Mouse (Mus musculus) CH12.LX (cell line): ENCODE measurements around the gene Zscan25. TPM values are rescaled to one million over a fixed set of nuclear protein-coding genes. Genes with fewer than 3 reads are reported as not detected.

Source experiments
- DNase-seq: peaks from one replicate; pipeline ENCODE4 v3.0.0-alpha.2; 2013; ENCODE audit errors: extremely low read depth
- H3K27ac ChIP-seq: 2 replicates; pipeline ENCODE4 v1.5.1; 2012; ENCODE audit warnings: low read depth, mild to moderate bottlenecking, control low read depth, moderate library complexity; ENCODE audit not compliant: insufficient read depth
- H3K27me3 ChIP-seq: replicated peaks from 2 replicates; pipeline ENCODE3; 2012; ENCODE audit warnings: inconsistent platforms
- H3K36me3 ChIP-seq, 2 experiments: replicated peaks in 1 of 2; 2 replicates each; pipeline versions ENCODE3 to v1.6.1; 2012; ENCODE audit warnings: inconsistent platforms in 1 of 2, low read length in 1 of 2, mild to moderate bottlenecking in 1 of 2, mixed read lengths in 1 of 2, moderate library complexity in 1 of 2; ENCODE audit not compliant: control insufficient read depth in 1 of 2, insufficient read depth in 1 of 2
- H3K4me1 ChIP-seq, 2 experiments: 2 replicates each; pipeline ENCODE4 v1.6.1; 2012; ENCODE audit warnings: inconsistent platforms in 1 of 2, moderate library complexity in 1 of 2; ENCODE audit not compliant: insufficient read depth in 2 of 2, control insufficient read depth in 1 of 2
- H3K4me2 ChIP-seq: 2 replicates; pipeline ENCODE4 v1.6.1; 2012; ENCODE audit warnings: low read depth, mild to moderate bottlenecking, control low read depth; ENCODE audit not compliant: poor library complexity, insufficient read depth, severe bottlenecking
- H3K4me3 ChIP-seq, 3 experiments: fragments of 150-350 bp in 1 of 3; sonication (generic) in 1 of 3; replicated peaks in 1 of 3; 2 replicates each; pipeline versions ENCODE3 to v1.5.1; 2011 to 2012; ENCODE audit warnings: low read depth in 2 of 3, low read length in 2 of 3, mild to moderate bottlenecking in 2 of 3, moderate library complexity in 2 of 3, control low read depth in 1 of 3, improper control_type of control experiment in 1 of 3, inconsistent platforms in 1 of 3, mixed read lengths in 1 of 3; ENCODE audit not compliant: poor library complexity in 1 of 3
- H3K79me2 ChIP-seq: replicated peaks from 2 replicates; pipeline ENCODE4 v1.6.1; 2012; ENCODE audit warnings: mild to moderate bottlenecking, moderate library complexity; ENCODE audit not compliant: control insufficient read depth, poor library complexity, insufficient read depth, severe bottlenecking; ENCODE audit errors: extremely low read depth
- H3K9ac ChIP-seq: 2 replicates; pipeline ENCODE4 v1.6.1; 2012; ENCODE audit warnings: low read depth, mild to moderate bottlenecking, control low read depth, moderate library complexity; ENCODE audit not compliant: insufficient read depth
- H3K9me3 ChIP-seq: replicated peaks from 2 replicates; pipeline ENCODE3; 2012; ENCODE audit warnings: low read length, inconsistent platforms, mixed read lengths
- CHD1 ChIP-seq: IDR thresholded peaks from 2 replicates; pipeline ENCODE4 v1.6.1; 2012; ENCODE audit warnings: low read depth, low read length, improper control_type of control experiment, inconsistent platforms
- CHD2 ChIP-seq: IDR thresholded peaks from 2 replicates; pipeline ENCODE4 v1.6.1; 2011; ENCODE audit warnings: low read length, improper control_type of control experiment
- CTCF ChIP-seq, 2 experiments: IDR thresholded peaks in 1 of 2; conservative IDR thresholded peaks in 1 of 2; 2 replicates each; pipeline ENCODE4 v1.5.1; 2011 to 2012; ENCODE audit warnings: low read depth in 2 of 2, low read length in 2 of 2, improper control_type of control experiment in 1 of 2, inconsistent platforms in 1 of 2, mild to moderate bottlenecking in 1 of 2, moderate library complexity in 1 of 2
- E2F4 ChIP-seq: IDR thresholded peaks from 2 replicates; pipeline ENCODE4 v1.6.1; 2011; ENCODE audit warnings: low read depth, low read length, improper control_type of control experiment; ENCODE audit not compliant: insufficient replicate concordance
- EP300 ChIP-seq: IDR thresholded peaks from 2 replicates; pipeline ENCODE4 v1.6.1; 2011; ENCODE audit warnings: low read length, improper control_type of control experiment
- ETS1 ChIP-seq: conservative IDR thresholded peaks from 2 replicates; pipeline ENCODE4 v1.6.1; 2012; ENCODE audit warnings: low read depth, mild to moderate bottlenecking, inconsistent platforms, low read length, improper control_type of control experiment, moderate library complexity
- GABPA ChIP-seq: IDR thresholded peaks from 2 replicates; pipeline ENCODE4 v1.6.1; 2012; ENCODE audit warnings: low read depth, low read length, improper control_type of control experiment, inconsistent platforms; ENCODE audit not compliant: insufficient replicate concordance
- HCFC1 ChIP-seq: IDR thresholded peaks from 2 replicates; pipeline ENCODE4 v1.6.1; 2012; ENCODE audit warnings: low read depth, mild to moderate bottlenecking, inconsistent platforms, low read length, improper control_type of control experiment
- IRF4 ChIP-seq: IDR thresholded peaks from 2 replicates; pipeline ENCODE4 v1.6.1; 2014; ENCODE audit warnings: low read depth, mild to moderate bottlenecking, inconsistent platforms, low read length, improper control_type of control experiment
- JUN ChIP-seq: IDR thresholded peaks from 2 replicates; pipeline ENCODE4 v1.6.1; 2011; ENCODE audit warnings: low read depth, mild to moderate bottlenecking, low read length, improper control_type of control experiment, moderate library complexity; ENCODE audit not compliant: insufficient read depth
- KAT2A ChIP-seq: IDR thresholded peaks from 2 replicates; pipeline ENCODE4 v1.6.1; 2012; ENCODE audit warnings: low read length, improper control_type of control experiment, inconsistent platforms; ENCODE audit not compliant: insufficient replicate concordance
- MAFK ChIP-seq: IDR thresholded peaks from 2 replicates; pipeline ENCODE4 v1.6.1; 2011; ENCODE audit warnings: low read length, improper control_type of control experiment; ENCODE audit not compliant: insufficient replicate concordance
- MAX ChIP-seq: IDR thresholded peaks from 2 replicates; pipeline ENCODE4 v1.6.1; 2011; ENCODE audit warnings: low read length, improper control_type of control experiment
- MAZ ChIP-seq: IDR thresholded peaks from 2 replicates; pipeline ENCODE4 v1.6.1; 2012; ENCODE audit warnings: low read depth, mild to moderate bottlenecking, inconsistent platforms, low read length, improper control_type of control experiment, moderate library complexity
- MEF2A ChIP-seq: IDR thresholded peaks from 2 replicates; pipeline ENCODE4 v1.6.1; 2014; ENCODE audit warnings: low read depth, mild to moderate bottlenecking, inconsistent platforms, low read length, improper control_type of control experiment, borderline replicate concordance
- MXI1 ChIP-seq: IDR thresholded peaks from 2 replicates; pipeline ENCODE4 v1.6.1; 2011; ENCODE audit warnings: mild to moderate bottlenecking, low read depth, low read length, improper control_type of control experiment
- MYC ChIP-seq: IDR thresholded peaks from 2 replicates; pipeline ENCODE4 v1.6.1; 2011; ENCODE audit warnings: low read depth, mild to moderate bottlenecking, improper control_type of control experiment, low read length
- NELFE ChIP-seq: IDR thresholded peaks from 2 replicates; pipeline ENCODE4 v1.6.1; 2011; ENCODE audit warnings: low read depth, low read length, improper control_type of control experiment
- NRF1 ChIP-seq: IDR thresholded peaks from 2 replicates; pipeline ENCODE4 v1.6.1; 2014; ENCODE audit warnings: low read depth, mild to moderate bottlenecking, inconsistent platforms, low read length, improper control_type of control experiment, moderate library complexity
- PAX5 ChIP-seq: IDR thresholded peaks from 2 replicates; pipeline ENCODE4 v1.6.1; 2012; ENCODE audit warnings: low read length, inconsistent platforms, mixed read lengths
- POLR2A ChIP-seq: IDR thresholded peaks from 2 replicates; pipeline ENCODE4 v1.6.1; 2011; ENCODE audit warnings: low read depth, mild to moderate bottlenecking, improper control_type of control experiment, low read length
- POLR2AphosphoS2 ChIP-seq: IDR thresholded peaks from 2 replicates; pipeline ENCODE4 v1.6.1; 2011; ENCODE audit warnings: low read depth, low read length, improper control_type of control experiment
- RAD21 ChIP-seq: IDR thresholded peaks from 2 replicates; pipeline ENCODE4 v1.6.1; 2011; ENCODE audit warnings: low read depth, mild to moderate bottlenecking, low read length, improper control_type of control experiment, moderate library complexity
- RCOR1 ChIP-seq: conservative IDR thresholded peaks from 2 replicates; pipeline ENCODE4 v1.6.1; 2012; ENCODE audit warnings: low read depth, mild to moderate bottlenecking, inconsistent platforms, low read length, improper control_type of control experiment
- SMC3 ChIP-seq: IDR thresholded peaks from 2 replicates; pipeline ENCODE4 v1.6.1; 2011; ENCODE audit warnings: low read depth, low read length, improper control_type of control experiment
- TBP ChIP-seq: conservative IDR thresholded peaks from 2 replicates; pipeline ENCODE4 v1.6.1; 2011; ENCODE audit warnings: low read depth, low read length, improper control_type of control experiment
- TCF12 ChIP-seq: IDR thresholded peaks from 2 replicates; pipeline ENCODE4 v1.6.1; 2014; ENCODE audit warnings: low read depth, mild to moderate bottlenecking, inconsistent platforms, low read length, improper control_type of control experiment
- UBTF ChIP-seq: IDR thresholded peaks from 2 replicates; pipeline ENCODE4 v1.6.1; 2012; ENCODE audit warnings: low read depth, mild to moderate bottlenecking, inconsistent platforms, low read length, improper control_type of control experiment, moderate library complexity
- USF1 ChIP-seq: IDR thresholded peaks from 2 replicates; pipeline ENCODE4 v1.6.1; 2014; ENCODE audit warnings: low read depth, mild to moderate bottlenecking, inconsistent platforms, low read length, improper control_type of control experiment
- ZC3H11A ChIP-seq: IDR thresholded peaks from 2 replicates; pipeline ENCODE4 v1.6.1; 2012; ENCODE audit warnings: low read depth, mild to moderate bottlenecking, inconsistent platforms, low read length, improper control_type of control experiment
- ZMIZ1 ChIP-seq: IDR thresholded peaks from 2 replicates; pipeline ENCODE4 v1.6.1; 2012; ENCODE audit warnings: low read depth, mild to moderate bottlenecking, inconsistent platforms, low read length, improper control_type of control experiment
- ZNF384 ChIP-seq: IDR thresholded peaks from 2 replicates; pipeline ENCODE4 v1.6.1; 2012; ENCODE audit warnings: low read depth, low read length, improper control_type of control experiment, inconsistent platforms
- dilution Hi-C: fragments of 300-500 bp; cut with MboI; formaldehyde crosslinking; loops from 2 replicates; pipeline ENCODE4 v1.14.3; 2020; ENCODE audit warnings: low sequenced_read_pairs; ENCODE audit not compliant: extremely low pct_unique_long_range_greater_than_20kb, extremely low pct_ligation_motif_present
- in situ Hi-C: fragments of 300-500 bp; cut with MboI; formaldehyde crosslinking; loops from 3 replicates; pipeline ENCODE4 v1.14.3; 2019; ENCODE audit warnings: low sequenced_read_pairs, low pct_ligation_motif_present, low pct_unique_long_range_greater_than_20kb, mixed read lengths
- polyA plus RNA-seq: library from polyadenylated mRNA; unstranded; fragments of >175 nt; gene quantifications from 2 replicates; pipeline ENCODE4 v1.2.1, GENCODE M21; 2012; ENCODE audit warnings: low read depth; ENCODE audit not compliant: insufficient read length
- total RNA-seq, 2 experiments: library from RNA; depleted of rRNA; stranded (reverse); fragments of 300-350 nt in 1 of 2; fragments of >200 nt in 1 of 2; gene quantifications; 2 replicates each; pipeline ENCODE4 v1.2.3; 2012 to 2014

Zscan25 gene
- total and polyA plus RNA-seq, 3 experiments, result 9.8 to 19.5 (median 13.5) TPM

- TF ChIP-seq ZNF384 (no peak), MEF2A (no peak), MYC (no peak), HCFC1 (no peak), SMC3 (no peak), IRF4 (no peak)
- in situ Hi-C loops (no loop called here), dilution Hi-C loops (no loop called here)
- Histone ChIP-seq H3K9ac (peak overlapping the region; percentile 91), H3K9me3 (no peaks in the 10 kb centered on the region), H3K79me2 (peaks cover 41% of the 10 kb centered on the region), H3K4me3 (peak overlapping the region; percentile 64 to 98 (median 92)), H3K27ac (no peak overlapping the region), H3K27me3 (no peaks in the 10 kb centered on the region), H3K4me2 (peak overlapping the region; percentile 35; the same call in 1 of the 2 replicates), H3K36me3 (peaks cover 24 to 25% of the 10 kb centered on the region in 2 experiments), H3K4me1 (peaks cover 0 to 17% of the 10 kb centered on the region in 2 experiments; a peak in 2 of 4 replicates)
- DNase-seq, result no peak
Observed at GRCm38 (mm10) chr5:145230641-145231040, 49.7 kb upstream of the Zscan25 start.

- Histone ChIP-seq H3K9me3 (no peaks in the 10 kb centered on the region), H3K36me3 (peaks cover 29 to 32% of the 10 kb centered on the region in 2 experiments), H3K4me1 (peaks cover 0 to 17% of the 10 kb centered on the region in 2 experiments; a peak in 2 of 4 replicates), H3K4me3 (peak within 1 kb of the TSS; percentile 64 to 98 (median 92)), H3K27ac (peak within 1 kb of the TSS; percentile 54), H3K9ac (peak within 1 kb of the TSS; percentile 99), H3K4me2 (peak within 1 kb of the TSS; percentile 86), H3K27me3 (no peaks in the 10 kb centered on the region), H3K79me2 (peaks cover 46% of the 10 kb centered on the region)
- peak; percentile 96 for DNase-seq
- dilution Hi-C loops, result no loop called here
- in situ Hi-C loops, result no loop called here
- TF ChIP-seq MAZ (peak; percentile 68; the same call in 1 of the 2 replicates), MYC (peak; percentile 59; the same call in 1 of the 2 replicates), EP300 (no peak), MXI1 (peak; percentile 93), UBTF (no peak), HCFC1 (peak; percentile 82), TBP (peak; percentile 80), PAX5 (no peak), IRF4 (peak; percentile 61; the same call in 1 of the 2 replicates), CHD2 (no peak), USF1 (peak; percentile 63), CTCF (conservative IDR thresholded peaks at IDR 0.05 in 1 of 2, IDR thresholded peaks at IDR 0.05 in 1 of 2; ENCODE audit: low read depth in 2 of 2, low read length in 2 of 2) (no peak), ZMIZ1 (peak; percentile 91), GABPA (no peak; the same call in 1 of the 2 replicates), RAD21 (no peak), KAT2A (peak; percentile 75; the same call in 1 of the 2 replicates), RCOR1 (no peak; the same call in 1 of the 2 replicates), CHD1 (no peak), ETS1 (peak; percentile 82), MAFK (no peak), POLR2A (peak; percentile 96), E2F4 (no peak), POLR2AphosphoS2 (peak; percentile 79; the same call in 1 of the 2 replicates), NRF1 (peak; percentile 27; the same call in 1 of the 2 replicates), ZNF384 (no peak), TCF12 (peak; percentile 95), MAX (peak; percentile 78), NELFE (peak; percentile 95; the same call in 1 of the 2 replicates), ZC3H11A (no peak), JUN (no peak)
Observed at GRCm38 (mm10) chr5:145231367-145231871, 48.9 kb upstream of the Zscan25 start, which contains the start of gene Zfp655. Gene Zfp655 (plus strand): TSS chr5:145231715.
